Mouse (Mus musculus): ENCODE measurements at regions not wholly inside any gene's neighbourhood (a gene's known extent, or its start where the extent isn't known, plus 50 kb on each side); places are given as distances from the start of the nearest gene placed in this dataset.

- Histone ChIP-seq H3K4me2 (ENCODE audit: low read length) (no peak overlapping the region), H3K4me1 (ENCODE audit: control insufficient read depth, insufficient read depth, low read depth, low read length) (no peaks in the 10 kb centered on the region), H3K9ac (ENCODE audit: low read depth, low read length) (no peak overlapping the region), H3K36me3 (ENCODE audit: control insufficient read depth, insufficient read depth, low read length) (no peaks in the 10 kb centered on the region), H3K4me3 (ENCODE audit: low read length) (no peak overlapping the region), H3K27me3 (replicated peaks; ENCODE audit: control insufficient read depth, insufficient read depth, low read length) (no peaks in the 10 kb centered on the region), H3K9me3 (ENCODE audit: control insufficient read depth, low read length) (no peaks in the 10 kb centered on the region), H3K27ac (ENCODE audit: low read depth, low read length) (no peak overlapping the region)
- 38% methylated on average over 4 of the region's 4 CpGs for WGBS
- ATAC-seq = no peak
Observed at GRCm38 (mm10) chr17:62083281-62083680, 797.8 kb downstream of the Efna5 start.

GRCm38 (mm10) chr17:62077604-62078003 lies 803.5 kb downstream of the Efna5 start:
- Histone ChIP-seq H3K9ac (ENCODE audit: low read depth, low read length) (no peak overlapping the region), H3K4me1 (ENCODE audit: control insufficient read depth, insufficient read depth, low read depth, low read length) (no peaks in the 10 kb centered on the region), H3K36me3 (ENCODE audit: control insufficient read depth, insufficient read depth, low read length) (no peaks in the 10 kb centered on the region), H3K4me3 (ENCODE audit: low read length) (no peak overlapping the region), H3K27me3 (replicated peaks; ENCODE audit: control insufficient read depth, insufficient read depth, low read length) (no peaks in the 10 kb centered on the region), H3K9me3 (ENCODE audit: control insufficient read depth, low read length) (no peaks in the 10 kb centered on the region), H3K4me2 (ENCODE audit: low read length) (no peak overlapping the region), H3K27ac (ENCODE audit: low read depth, low read length) (no peak overlapping the region)
- 74% methylated on average over 7 of the region's 7 CpGs for WGBS
- no peak for ATAC-seq

- Histone ChIP-seq H3K4me1 (ENCODE audit: control insufficient read depth, insufficient read depth, low read depth, low read length) (no peaks in the 10 kb centered on the region), H3K9ac (ENCODE audit: low read depth, low read length) (no peak overlapping the region), H3K27ac (ENCODE audit: low read depth, low read length) (no peak overlapping the region), H3K4me2 (ENCODE audit: low read length) (no peak overlapping the region), H3K9me3 (ENCODE audit: control insufficient read depth, low read length) (no peaks in the 10 kb centered on the region), H3K4me3 (ENCODE audit: low read length) (no peak overlapping the region), H3K36me3 (ENCODE audit: control insufficient read depth, insufficient read depth, low read length) (no peaks in the 10 kb centered on the region), H3K27me3 (replicated peaks; ENCODE audit: control insufficient read depth, insufficient read depth, low read length) (no peaks in the 10 kb centered on the region)
- WGBS = 93% methylated on average over 1 of the region's 1 CpGs
- no peak for ATAC-seq
Observed at GRCm38 (mm10) chr17:62064939-62065338, 816.2 kb downstream of the Efna5 start.

- no peaks in the 10 kb centered on the region for H3K9me3 ChIP-seq (ENCODE audit: control insufficient read depth, low read length)
- WGBS = 56% methylated on average over 3 of the region's 3 CpGs
- H3K36me3 ChIP-seq (ENCODE audit: control insufficient read depth, insufficient read depth, low read length) = no peaks in the 10 kb centered on the region
- H3K4me2 ChIP-seq (ENCODE audit: low read length) = no peak overlapping the region
- ATAC-seq = no peak
- H3K27me3 ChIP-seq (replicated peaks; ENCODE audit: control insufficient read depth, insufficient read depth, low read length) = no peaks in the 10 kb centered on the region
- H3K9ac ChIP-seq (ENCODE audit: low read depth, low read length) = no peak overlapping the region
- no peak overlapping the region for H3K27ac ChIP-seq (ENCODE audit: low read depth, low read length)
- H3K4me3 ChIP-seq (ENCODE audit: low read length) = no peak overlapping the region
- H3K4me1 ChIP-seq (ENCODE audit: control insufficient read depth, insufficient read depth, low read depth, low read length) = no peaks in the 10 kb centered on the region
Observed at GRCm38 (mm10) chr17:62058016-62058415, 823.1 kb downstream of the Efna5 start.

GRCm38 (mm10) chr17:62054801-62055200 lies 826.3 kb downstream of the Efna5 start:
- H3K27ac ChIP-seq (ENCODE audit: low read depth, low read length) = no peak overlapping the region
- H3K9ac ChIP-seq (ENCODE audit: low read depth, low read length) = no peak overlapping the region
- no peaks in the 10 kb centered on the region for H3K36me3 ChIP-seq (ENCODE audit: control insufficient read depth, insufficient read depth, low read length)
- H3K4me2 ChIP-seq (ENCODE audit: low read length) = no peak overlapping the region
- no peaks in the 10 kb centered on the region for H3K9me3 ChIP-seq (ENCODE audit: control insufficient read depth, low read length)
- no peaks in the 10 kb centered on the region for H3K4me1 ChIP-seq (ENCODE audit: control insufficient read depth, insufficient read depth, low read depth, low read length)
- H3K27me3 ChIP-seq (replicated peaks; ENCODE audit: control insufficient read depth, insufficient read depth, low read length) = no peaks in the 10 kb centered on the region
- no peak for ATAC-seq
- WGBS = 60% methylated on average over 6 of the region's 6 CpGs
- no peak overlapping the region for H3K4me3 ChIP-seq (ENCODE audit: low read length)

- H3K36me3 ChIP-seq (ENCODE audit: control insufficient read depth, insufficient read depth, low read length) = no peaks in the 10 kb centered on the region
- no peaks in the 10 kb centered on the region for H3K27me3 ChIP-seq (replicated peaks; ENCODE audit: control insufficient read depth, insufficient read depth, low read length)
- H3K4me2 ChIP-seq (ENCODE audit: low read length) = no peak overlapping the region
- H3K9me3 ChIP-seq (ENCODE audit: control insufficient read depth, low read length) = no peaks in the 10 kb centered on the region
- H3K27ac ChIP-seq (ENCODE audit: low read depth, low read length) = no peak overlapping the region
- ATAC-seq = no peak
- H3K9ac ChIP-seq (ENCODE audit: low read depth, low read length) = no peak overlapping the region
- no peak overlapping the region for H3K4me3 ChIP-seq (ENCODE audit: low read length)
- 62% methylated on average over 3 of the region's 3 CpGs for WGBS
- H3K4me1 ChIP-seq (ENCODE audit: control insufficient read depth, insufficient read depth, low read depth, low read length) = no peaks in the 10 kb centered on the region
Observed at GRCm38 (mm10) chr17:62048989-62049388, 832.1 kb downstream of the Efna5 start.

GRCm38 (mm10) chr17:62030614-62031013 lies 850.5 kb downstream of the Efna5 start:
- Histone ChIP-seq H3K9me3 (ENCODE audit: control insufficient read depth, low read length) (no peaks in the 10 kb centered on the region), H3K4me1 (ENCODE audit: control insufficient read depth, insufficient read depth, low read depth, low read length) (no peaks in the 10 kb centered on the region), H3K36me3 (ENCODE audit: control insufficient read depth, insufficient read depth, low read length) (no peaks in the 10 kb centered on the region), H3K4me3 (ENCODE audit: low read length) (no peak overlapping the region), H3K4me2 (ENCODE audit: low read length) (no peak overlapping the region), H3K27ac (ENCODE audit: low read depth, low read length) (no peak overlapping the region), H3K27me3 (replicated peaks; ENCODE audit: control insufficient read depth, insufficient read depth, low read length) (no peaks in the 10 kb centered on the region), H3K9ac (ENCODE audit: low read depth, low read length) (no peak overlapping the region)
- ATAC-seq = no peak
- WGBS = 84% methylated on average over 1 of the region's 1 CpGs
